Mouse (Mus musculus): Measurements from ENCODE around the gene Ajm1. TPM values are rescaled to one million over a fixed set of nuclear protein-coding genes. Genes with fewer than 3 reads are reported as not detected.

Gene Ajm1
- polyA plus RNA-seq, 1 experiment, result 0.11 TPM

GRCm38 (mm10) chr2:25573068-25573467, 8.5 kb downstream of the Ajm1 start:
- TF ChIP-seq POLR2A (IDR thresholded peaks at IDR 0.05; ENCODE audit: borderline replicate concordance, low read depth, low read length) (no peak), CTCF (IDR thresholded peaks at IDR 0.05; ENCODE audit: low read depth, low read length) (no peak)
- Histone ChIP-seq H3K4me3 (ENCODE audit: insufficient read depth, low read length) (no peak overlapping the region), H3K4me1 (ENCODE audit: control insufficient read depth, insufficient read depth, low read length) (peaks cover 13% of the 10 kb centered on the region), H3K27ac (ENCODE audit: insufficient read depth, low read depth, low read length) (no peak overlapping the region)

GRCm38 (mm10) chr2:25571221-25571620, 10.3 kb downstream of the Ajm1 start:
- Histone ChIP-seq H3K4me3 (ENCODE audit: insufficient read depth, low read length) (no peak overlapping the region), H3K4me1 (ENCODE audit: control insufficient read depth, insufficient read depth, low read length) (peaks cover 13% of the 10 kb centered on the region), H3K27ac (ENCODE audit: insufficient read depth, low read depth, low read length) (no peak overlapping the region)
- no peak for TF ChIP-seq POLR2A (IDR thresholded peaks at IDR 0.05; ENCODE audit: borderline replicate concordance, low read depth, low read length)
- TF ChIP-seq CTCF (IDR thresholded peaks at IDR 0.05; ENCODE audit: low read depth, low read length), result no peak

- H3K4me1 ChIP-seq (ENCODE audit: control insufficient read depth, insufficient read depth, low read length), result peaks cover 6% of the 10 kb centered on the region; the same call in 1 of the 2 replicates
- no peak overlapping the region for H3K27ac ChIP-seq (ENCODE audit: insufficient read depth, low read depth, low read length)
- TF ChIP-seq POLR2A (IDR thresholded peaks at IDR 0.05; ENCODE audit: borderline replicate concordance, low read depth, low read length) (no peak), CTCF (IDR thresholded peaks at IDR 0.05; ENCODE audit: low read depth, low read length) (no peak)
- H3K4me3 ChIP-seq (ENCODE audit: insufficient read depth, low read length), result no peak overlapping the region
These were observed 12.2 kb downstream of the Ajm1 start for GRCm38 (mm10) chr2:25569323-25569722.

GRCm38 (mm10) chr2:25568473-25569019, 13.0 kb downstream of the Ajm1 start:
- Histone ChIP-seq H3K4me3 (ENCODE audit: insufficient read depth, low read length) (no peak overlapping the region), H3K27ac (ENCODE audit: insufficient read depth, low read depth, low read length) (no peak overlapping the region), H3K4me1 (ENCODE audit: control insufficient read depth, insufficient read depth, low read length) (peaks cover 3% of the 10 kb centered on the region; the same call in 1 of the 2 replicates)
- TF ChIP-seq CTCF (IDR thresholded peaks at IDR 0.05; ENCODE audit: low read depth, low read length), result no peak

GRCm38 (mm10) chr2:25566558-25566957, 15.0 kb downstream of the Ajm1 start:
- TF ChIP-seq CTCF (IDR thresholded peaks at IDR 0.05; ENCODE audit: low read depth, low read length), result no peak
- no peak for TF ChIP-seq POLR2A (IDR thresholded peaks at IDR 0.05; ENCODE audit: borderline replicate concordance, low read depth, low read length)
- Histone ChIP-seq H3K4me3 (ENCODE audit: insufficient read depth, low read length) (no peak overlapping the region), H3K4me1 (ENCODE audit: control insufficient read depth, insufficient read depth, low read length) (no peaks in the 10 kb centered on the region), H3K27ac (ENCODE audit: insufficient read depth, low read depth, low read length) (no peak overlapping the region)

- Histone ChIP-seq H3K4me3 (ENCODE audit: insufficient read depth, low read length) (no peak overlapping the region), H3K4me1 (ENCODE audit: control insufficient read depth, insufficient read depth, low read length) (no peaks in the 10 kb centered on the region), H3K27ac (ENCODE audit: insufficient read depth, low read depth, low read length) (no peak overlapping the region)
- no peak for TF ChIP-seq POLR2A (IDR thresholded peaks at IDR 0.05; ENCODE audit: borderline replicate concordance, low read depth, low read length)
- TF ChIP-seq CTCF (IDR thresholded peaks at IDR 0.05; ENCODE audit: low read depth, low read length), result no peak
These were observed 15.8 kb downstream of the Ajm1 start for GRCm38 (mm10) chr2:25565741-25566140.

- Histone ChIP-seq H3K4me3 (ENCODE audit: insufficient read depth, low read length) (no peak overlapping the region), H3K4me1 (ENCODE audit: control insufficient read depth, insufficient read depth, low read length) (peaks cover 4% of the 10 kb centered on the region), H3K27ac (ENCODE audit: insufficient read depth, low read depth, low read length) (no peak overlapping the region)
- TF ChIP-seq POLR2A (IDR thresholded peaks at IDR 0.05; ENCODE audit: borderline replicate concordance, low read depth, low read length) (no peak), CTCF (IDR thresholded peaks at IDR 0.05; ENCODE audit: low read depth, low read length) (no peak)
These were observed 19.6 kb downstream of the Ajm1 start for GRCm38 (mm10) chr2:25561946-25562345.

GRCm38 (mm10) chr2:25560551-25560950, 21.0 kb downstream of the Ajm1 start:
- H3K4me3 ChIP-seq (ENCODE audit: insufficient read depth, low read length), result no peak overlapping the region
- TF ChIP-seq POLR2A (IDR thresholded peaks at IDR 0.05; ENCODE audit: borderline replicate concordance, low read depth, low read length), result no peak
- no peak for TF ChIP-seq CTCF (IDR thresholded peaks at IDR 0.05; ENCODE audit: low read depth, low read length)
- no peak overlapping the region for H3K27ac ChIP-seq (ENCODE audit: insufficient read depth, low read depth, low read length)
- peaks cover 10% of the 10 kb centered on the region for H3K4me1 ChIP-seq (ENCODE audit: control insufficient read depth, insufficient read depth, low read length)

GRCm38 (mm10) chr2:25558774-25559173, 22.8 kb downstream of the Ajm1 start:
- no peak for TF ChIP-seq POLR2A (IDR thresholded peaks at IDR 0.05; ENCODE audit: borderline replicate concordance, low read depth, low read length)
- no peak for TF ChIP-seq CTCF (IDR thresholded peaks at IDR 0.05; ENCODE audit: low read depth, low read length)
- Histone ChIP-seq H3K4me1 (ENCODE audit: control insufficient read depth, insufficient read depth, low read length) (peaks cover 10% of the 10 kb centered on the region), H3K27ac (ENCODE audit: insufficient read depth, low read depth, low read length) (no peak overlapping the region), H3K4me3 (ENCODE audit: insufficient read depth, low read length) (peak overlapping the region; percentile 86)

GRCm38 (mm10) chr2:25557964-25558360, 23.6 kb downstream of the Ajm1 start:
- TF ChIP-seq CTCF (IDR thresholded peaks at IDR 0.05; ENCODE audit: low read depth, low read length) (no peak), POLR2A (IDR thresholded peaks at IDR 0.05; ENCODE audit: borderline replicate concordance, low read depth, low read length) (no peak)
- H3K4me3 ChIP-seq (ENCODE audit: insufficient read depth, low read length), result peak overlapping the region; percentile 86
- 0 out of 2 replicates have a peak overlapping the region, but pooled peaks have one; percentile 18 for H3K27ac ChIP-seq (ENCODE audit: insufficient read depth, low read depth, low read length)
- H3K4me1 ChIP-seq (ENCODE audit: control insufficient read depth, insufficient read depth, low read length), result peaks cover 10% of the 10 kb centered on the region

All from bone marrow macrophage, adult 2 months (primary cell).